Mouse (Mus musculus) embryonic facial prominence, embryonic 15.5 days (tissue): ENCODE data around the gene Sit1. TPM values are rescaled to one million over a fixed set of nuclear protein-coding genes. Genes with fewer than 3 reads are reported as not detected.

Experiments used
- ATAC-seq: fragments of 200-750 bp; cut with Nextera tagmentation; 2 replicates; pipeline ENCODE4 v1.8.0; 2017; ENCODE audit warnings: low read depth, moderate TSS enrichment; ENCODE audit not compliant: insufficient number of reproducible peaks, low FRiP score, low TSS enrichment
- H3K27ac ChIP-seq: fragments of 300-500 bp; sonication (generic); replicated peaks from 2 replicates; pipeline ENCODE4 v1.5.1; 2015; ENCODE audit warnings: mild to moderate bottlenecking, inconsistent platforms
- H3K27me3 ChIP-seq: fragments of 300-500 bp; sonication (generic); 2 replicates; pipeline ENCODE4 v1.6.1; 2015; ENCODE audit warnings: inconsistent platforms
- H3K36me3 ChIP-seq: fragments of 300-500 bp; sonication (generic); 2 replicates; pipeline ENCODE4 v1.6.1; 2015; ENCODE audit warnings: mild to moderate bottlenecking, inconsistent platforms
- H3K4me1 ChIP-seq: fragments of 300-500 bp; sonication (generic); 2 replicates; pipeline ENCODE4 v1.6.1; 2015; ENCODE audit warnings: inconsistent platforms
- H3K4me2 ChIP-seq: fragments of 300-500 bp; sonication (generic); replicated peaks from 2 replicates; pipeline ENCODE4 v1.6.1; 2015; ENCODE audit warnings: mild to moderate bottlenecking, inconsistent platforms
- H3K4me3 ChIP-seq: fragments of 300-500 bp; sonication (generic); replicated peaks from 2 replicates; pipeline ENCODE4 v1.5.1; 2015; ENCODE audit warnings: mild to moderate bottlenecking, inconsistent platforms
- H3K9ac ChIP-seq: fragments of 300-500 bp; sonication (generic); 2 replicates; pipeline ENCODE4 v1.6.1; 2015; ENCODE audit warnings: inconsistent platforms
- H3K9me3 ChIP-seq: fragments of 300-500 bp; sonication (generic); replicated peaks from 2 replicates; pipeline ENCODE4 v1.6.1; 2016; ENCODE audit warnings: inconsistent platforms
- WGBS: fragments of 180-500 bp; shearing (Covaris S2); methylation state at CpG from one replicate; pipeline ENCODE4 v1.1.7; 2015; 5-methylcytosine and 5-hydroxymethylcytosine counted together
- polyA plus RNA-seq: library from polyadenylated mRNA; unstranded; fragments of >200 nt; fragmentation: Nextera tagmentation; extraction: Ambion mirVana; gene quantifications from 2 replicates; pipeline ENCODE4 v1.2.1, GENCODE M21; 2015

The Sit1 gene
- polyA plus RNA-seq = not detected in 2 replicates

- Histone ChIP-seq H3K9ac (no peak within 1 kb of the TSS), H3K9me3 (no peaks in the 10 kb centered on the region), H3K4me1 (0 out of 2 replicates have a peak, but pooled peaks cover 2% of the 10 kb centered on the region), H3K4me2 (no peak within 1 kb of the TSS), H3K27ac (no peak within 1 kb of the TSS), H3K27me3 (no peaks in the 10 kb centered on the region), H3K36me3 (no peaks in the 10 kb centered on the region), H3K4me3 (no peak within 1 kb of the TSS)
- no peak for ATAC-seq
- WGBS = 59% methylated on average over 12 of the region's 12 CpGs
Observed at GRCm38 (mm10) chr4:43483535-43484091, at the start of gene Sit1. Gene Sit1, minus strand, starts transcription at chr4:43483734.

DNA sequence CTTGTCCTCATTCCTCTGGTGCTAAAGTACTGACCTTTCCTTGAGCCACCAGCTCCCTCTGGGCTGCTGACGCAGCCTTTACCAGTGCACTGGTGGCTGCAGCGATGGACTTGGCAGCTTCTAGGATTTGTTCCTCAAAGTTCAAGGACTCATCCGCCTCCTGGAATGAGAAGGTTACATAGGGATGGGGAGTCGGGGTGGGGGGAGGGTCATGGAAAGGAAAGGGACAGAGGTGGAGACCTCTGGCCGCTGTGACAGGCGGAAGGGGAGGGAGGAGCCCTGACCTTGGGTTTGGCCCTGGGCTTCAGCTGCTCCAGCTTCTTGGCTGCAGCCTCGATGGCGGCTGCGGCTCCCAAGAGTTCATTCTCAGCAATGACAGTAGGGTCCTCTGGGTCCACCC, 49.7 kb upstream of the Sit1 start:
- Histone ChIP-seq H3K9ac (no peak overlapping the region), H3K27me3 (no peaks in the 10 kb centered on the region), H3K4me2 (no peak overlapping the region), H3K9me3 (no peaks in the 10 kb centered on the region), H3K4me3 (no peak overlapping the region), H3K4me1 (0 out of 2 replicates have a peak, but pooled peaks cover 3% of the 10 kb centered on the region), H3K27ac (no peak overlapping the region), H3K36me3 (peaks cover 73% of the 10 kb centered on the region)
- WGBS = 80% methylated on average over 9 of the region's 9 CpGs
- no peak for ATAC-seq

DNA sequence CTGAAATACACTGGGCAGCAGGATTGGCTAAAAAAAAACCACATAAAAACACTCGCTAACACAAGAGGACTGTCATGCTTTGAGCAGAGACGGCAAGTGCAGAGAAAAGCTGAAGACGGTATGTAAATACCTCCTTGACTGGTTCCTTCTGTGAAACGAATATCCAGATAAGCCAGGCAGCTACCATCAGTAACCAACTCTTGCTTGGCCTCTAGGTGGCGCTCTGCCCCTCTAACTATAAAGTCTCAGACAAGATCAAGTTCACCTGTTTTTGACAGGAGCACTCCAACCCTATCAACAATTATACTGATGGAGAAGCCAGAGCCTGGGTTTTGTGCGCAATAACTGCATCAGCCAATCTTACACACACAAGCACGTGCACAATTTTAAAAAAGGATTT, 47.0 kb upstream of the Sit1 start:
- Histone ChIP-seq H3K27me3 (no peaks in the 10 kb centered on the region), H3K4me3 (no peak overlapping the region), H3K9me3 (no peaks in the 10 kb centered on the region), H3K36me3 (peaks cover 47% of the 10 kb centered on the region), H3K4me2 (no peak overlapping the region), H3K9ac (no peak overlapping the region), H3K4me1 (0 out of 2 replicates have a peak, but pooled peaks cover 3% of the 10 kb centered on the region), H3K27ac (no peak overlapping the region)
- ATAC-seq = no peak
- WGBS = 19% methylated on average over 7 of the region's 7 CpGs

- no peak overlapping the region for H3K27ac ChIP-seq
- no peak overlapping the region for H3K4me3 ChIP-seq
- H3K9me3 ChIP-seq = no peaks in the 10 kb centered on the region
- H3K4me2 ChIP-seq = no peak overlapping the region
- 0 out of 2 replicates have a peak, but pooled peaks cover 3% of the 10 kb centered on the region for H3K4me1 ChIP-seq
- no peaks in the 10 kb centered on the region for H3K27me3 ChIP-seq
- ATAC-seq = no peak
- WGBS = 63% methylated on average over 8 of the region's 8 CpGs
- peaks cover 42% of the 10 kb centered on the region for H3K36me3 ChIP-seq
- no peak overlapping the region for H3K9ac ChIP-seq
Observed at GRCm38 (mm10) chr4:43530081-43530501, 46.6 kb upstream of the Sit1 start.

DNA sequence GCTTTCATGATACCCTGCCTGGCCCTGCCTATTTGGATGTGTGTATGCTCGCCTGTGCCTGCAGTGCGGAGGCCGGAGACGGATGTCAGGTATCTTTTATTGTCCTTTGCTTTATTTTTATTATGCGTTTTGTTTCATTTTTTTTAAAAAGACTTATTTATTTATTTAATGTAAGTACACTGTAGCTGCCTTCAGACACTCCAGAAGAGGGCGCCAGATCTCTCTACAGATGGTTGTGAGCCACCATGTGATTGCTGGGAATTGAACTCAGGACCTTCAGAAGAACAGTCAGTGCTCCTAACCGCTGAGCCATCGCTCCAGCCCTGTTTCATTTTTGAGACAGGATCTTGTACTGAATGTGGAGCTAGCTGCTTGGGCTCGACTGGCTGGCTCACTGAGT, 45.0 kb upstream of the Sit1 start:
- ATAC-seq = no peak
- WGBS = 76% methylated on average over 9 of the region's 9 CpGs
- Histone ChIP-seq H3K27me3 (no peaks in the 10 kb centered on the region), H3K9ac (no peak overlapping the region), H3K4me1 (peaks cover 14% of the 10 kb centered on the region), H3K27ac (no peak overlapping the region), H3K36me3 (peaks cover 28% of the 10 kb centered on the region), H3K9me3 (no peaks in the 10 kb centered on the region), H3K4me3 (no peak overlapping the region), H3K4me2 (no peak overlapping the region)

DNA sequence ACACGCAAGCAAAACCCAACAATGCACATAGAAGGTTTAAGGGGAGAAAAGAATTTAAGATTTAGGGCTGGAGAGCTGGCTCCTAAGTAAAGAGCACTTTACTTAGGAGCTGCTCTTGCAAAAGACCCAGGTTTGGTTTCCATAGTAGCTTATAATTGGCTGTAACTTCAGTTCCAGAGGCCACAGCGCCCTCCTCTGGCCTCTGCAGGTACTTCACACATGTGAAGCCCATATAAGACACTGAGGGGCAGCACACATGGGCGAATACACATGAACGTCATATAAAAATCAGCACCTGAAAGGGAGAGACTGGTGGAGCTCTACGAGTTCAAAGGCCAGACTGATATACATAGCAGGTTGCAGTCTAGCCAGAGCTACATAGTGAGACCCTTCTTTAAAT, 44.3 kb upstream of the Sit1 start:
- WGBS = 64% methylated on average over 5 of the region's 5 CpGs
- Histone ChIP-seq H3K9me3 (no peaks in the 10 kb centered on the region), H3K9ac (no peak overlapping the region), H3K27me3 (no peaks in the 10 kb centered on the region), H3K36me3 (peaks cover 22% of the 10 kb centered on the region), H3K4me3 (no peak overlapping the region), H3K27ac (no peak overlapping the region), H3K4me1 (peaks cover 20% of the 10 kb centered on the region), H3K4me2 (no peak overlapping the region)
- no peak for ATAC-seq

DNA sequence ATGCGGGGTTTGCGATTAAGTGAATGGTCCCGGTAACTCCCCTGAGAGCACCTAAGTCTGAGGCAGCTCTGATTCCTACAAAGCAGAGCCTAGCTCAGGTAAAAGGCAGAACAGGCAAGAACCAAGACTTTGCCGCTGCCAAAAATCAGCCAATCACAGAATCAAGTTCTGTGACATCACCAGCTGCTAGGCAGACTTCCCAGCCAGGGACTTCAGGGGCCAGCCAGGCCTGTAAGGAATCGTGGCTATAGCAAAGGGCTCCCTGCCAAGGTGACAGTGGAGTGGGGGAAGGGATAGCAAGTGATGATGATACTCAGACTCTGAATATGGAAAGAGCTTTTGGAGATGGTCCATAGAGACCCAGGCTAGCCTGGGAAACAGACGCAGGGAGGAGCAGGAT, 36.4 kb upstream of the Sit1 start:
- Histone ChIP-seq H3K27me3 (peaks cover 8% of the 10 kb centered on the region), H3K4me3 (peak overlapping the region; percentile 54), H3K4me1 (peaks cover 55% of the 10 kb centered on the region), H3K9me3 (no peaks in the 10 kb centered on the region), H3K36me3 (peaks cover 28% of the 10 kb centered on the region), H3K9ac (no peak overlapping the region), H3K4me2 (peak overlapping the region; percentile 44), H3K27ac (no peak overlapping the region)
- no peak for ATAC-seq
- WGBS = 15% methylated on average over 6 of the region's 6 CpGs

DNA sequence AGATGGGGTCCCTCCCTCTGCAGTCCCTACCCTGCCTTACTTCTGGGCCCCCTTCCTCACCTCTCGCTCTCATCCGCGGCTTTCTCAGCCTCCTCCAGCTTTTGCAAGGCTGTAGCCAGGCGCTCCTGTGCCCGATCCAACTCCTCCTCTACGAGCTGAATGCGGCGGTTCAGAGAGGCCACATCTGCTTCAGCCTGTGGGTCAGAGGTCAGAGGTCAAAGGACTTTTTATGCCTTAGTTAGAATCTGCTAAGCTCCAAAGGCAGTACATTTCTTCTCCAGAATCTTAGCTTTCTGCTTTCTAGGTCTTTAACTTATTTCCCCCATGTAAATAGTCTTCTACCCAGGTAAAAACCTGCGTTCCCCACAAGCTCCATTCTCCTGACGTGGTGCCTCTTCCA, 36.0 kb upstream of the Sit1 start:
- WGBS = 24% methylated on average over 10 of the region's 10 CpGs
- peak overlapping the region; percentile 54 for H3K4me3 ChIP-seq
- no peak overlapping the region for H3K9ac ChIP-seq
- ATAC-seq = no peak
- peaks cover 56% of the 10 kb centered on the region for H3K4me1 ChIP-seq
- H3K27me3 ChIP-seq = peaks cover 8% of the 10 kb centered on the region
- H3K36me3 ChIP-seq = peaks cover 28% of the 10 kb centered on the region
- H3K9me3 ChIP-seq = no peaks in the 10 kb centered on the region
- H3K4me2 ChIP-seq = peak overlapping the region; percentile 44
- H3K27ac ChIP-seq = no peak overlapping the region

DNA sequence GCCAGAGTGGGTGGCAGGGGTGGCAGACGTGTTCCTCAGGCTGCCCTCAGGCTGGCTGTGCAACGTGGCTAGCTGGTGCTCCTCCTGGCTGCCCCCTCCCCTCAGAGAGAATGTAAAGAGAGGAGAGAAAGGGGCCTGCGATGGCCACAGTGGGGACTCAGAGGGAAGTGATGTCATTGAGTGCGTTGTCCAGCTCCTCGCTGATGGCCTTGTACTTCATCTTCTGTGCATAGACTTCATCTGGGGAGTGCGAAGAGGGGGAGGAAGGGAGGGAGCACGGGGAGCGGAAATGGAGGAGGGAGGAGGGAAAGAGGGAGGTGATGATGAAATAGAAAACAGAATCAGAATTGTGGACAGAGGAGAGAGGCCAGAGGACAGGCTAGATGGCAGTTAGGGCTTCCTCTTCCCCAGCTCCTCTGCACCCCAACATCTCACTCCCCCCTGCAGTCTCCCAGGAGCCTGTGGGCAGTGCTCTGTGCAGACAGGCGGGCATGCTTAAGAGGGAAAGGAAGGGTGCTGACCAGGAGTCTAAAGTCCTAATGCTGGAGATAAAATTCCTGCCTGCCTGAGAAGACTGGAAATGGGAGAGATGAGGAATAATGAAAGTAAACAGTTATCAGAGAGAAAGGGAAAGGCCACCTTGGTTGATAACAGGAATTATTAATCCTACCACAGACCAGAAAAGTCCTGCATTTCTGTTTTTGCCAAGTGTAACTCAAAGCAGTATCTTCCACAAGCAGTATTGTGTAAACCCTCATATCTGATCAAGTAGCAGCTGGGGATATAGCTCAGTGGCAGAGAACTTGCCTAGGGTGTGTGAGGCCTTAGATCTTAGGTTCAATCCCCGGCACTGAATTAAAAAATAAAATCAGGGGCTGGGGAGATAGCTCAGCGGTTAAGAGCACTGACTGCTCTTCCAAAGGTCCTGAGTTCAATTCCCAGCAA, 32.5 kb upstream of the Sit1 start:
- H3K27me3 ChIP-seq = peaks cover 8% of the 10 kb centered on the region
- peaks cover 28% of the 10 kb centered on the region for H3K4me1 ChIP-seq
- H3K36me3 ChIP-seq = peaks cover 28% of the 10 kb centered on the region
- H3K9ac ChIP-seq = no peak overlapping the region
- no peak for ATAC-seq
- H3K4me2 ChIP-seq = no peak overlapping the region
- no peak overlapping the region for H3K4me3 ChIP-seq
- 65% methylated on average over 11 of the region's 11 CpGs for WGBS
- H3K9me3 ChIP-seq = no peaks in the 10 kb centered on the region
- no peak overlapping the region for H3K27ac ChIP-seq

- Histone ChIP-seq H3K4me2 (no peak overlapping the region), H3K4me1 (peaks cover 14% of the 10 kb centered on the region), H3K9ac (no peak overlapping the region), H3K9me3 (no peaks in the 10 kb centered on the region), H3K36me3 (peaks cover 22% of the 10 kb centered on the region), H3K27me3 (0 out of 2 replicates have a peak, but pooled peaks cover under 1% of the 10 kb centered on the region), H3K27ac (no peak overlapping the region), H3K4me3 (no peak overlapping the region)
- WGBS = 61% methylated on average over 4 of the region's 4 CpGs
- ATAC-seq = no peak
Observed at GRCm38 (mm10) chr4:43513791-43514190, 30.3 kb upstream of the Sit1 start.

- WGBS = 81% methylated on average over 4 of the region's 4 CpGs
- no peak overlapping the region for H3K27ac ChIP-seq
- H3K4me3 ChIP-seq = no peak overlapping the region
- no peaks in the 10 kb centered on the region for H3K9me3 ChIP-seq
- H3K36me3 ChIP-seq = peaks cover 22% of the 10 kb centered on the region
- H3K27me3 ChIP-seq = no peaks in the 10 kb centered on the region
- H3K9ac ChIP-seq = no peak overlapping the region
- ATAC-seq = no peak
- H3K4me1 ChIP-seq = peaks cover 17% of the 10 kb centered on the region
- H3K4me2 ChIP-seq = no peak overlapping the region
Observed at GRCm38 (mm10) chr4:43513300-43513699, 29.8 kb upstream of the Sit1 start.
